In the genomic region with DNA sequence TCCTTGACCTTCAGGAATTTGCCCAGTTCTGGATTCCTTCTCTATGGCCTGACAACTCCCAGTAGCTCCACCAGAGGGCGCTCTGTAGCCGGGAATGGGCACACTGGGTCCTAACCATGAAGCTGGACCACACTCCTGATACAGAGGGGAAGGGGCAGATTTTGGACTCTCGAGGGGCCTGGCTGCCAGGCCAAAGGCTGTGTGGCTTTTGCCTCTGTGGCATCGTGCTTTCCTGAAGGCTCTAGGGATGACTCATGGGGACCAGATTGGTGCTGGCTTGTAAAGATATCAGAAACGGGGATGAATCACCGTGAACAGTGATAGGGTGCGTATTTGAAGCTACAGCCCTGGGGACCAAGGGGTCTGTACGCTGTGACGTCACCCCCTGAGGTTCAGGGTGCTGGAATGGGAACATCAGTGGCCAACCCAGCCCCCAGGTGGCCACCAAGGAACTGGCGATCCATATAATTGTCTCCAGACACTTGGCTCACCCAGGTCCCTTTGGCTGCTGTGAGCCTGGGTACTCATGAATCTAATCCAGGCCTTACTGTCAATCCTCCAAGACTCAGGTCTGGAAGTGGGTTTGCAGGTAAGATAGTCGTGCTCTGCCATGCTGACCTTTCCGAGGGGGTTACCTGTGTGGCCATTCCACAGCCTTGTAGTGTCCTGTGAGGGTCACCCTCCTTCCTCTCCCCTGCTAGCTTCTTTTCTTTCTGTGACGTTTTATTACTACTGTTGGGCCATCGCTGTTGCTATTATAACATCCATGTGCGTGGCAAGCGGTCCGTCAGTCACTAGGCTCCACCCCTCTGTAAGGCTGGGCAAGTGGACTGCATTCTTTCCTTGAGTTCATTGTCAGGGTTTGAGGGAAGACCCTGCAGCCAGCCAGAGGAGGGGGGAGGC, we compare ENCODE assay signal across 9 mouse cellular contexts. TPM values are rescaled to one million over a fixed set of nuclear protein-coding genes. Genes with fewer than 3 reads are reported as not detected.
DNase-seq lines count a peak whose midpoint lies in the region; ATAC-seq and TF ChIP-seq lines count a peak whose summit lies in the region.
"Had no signal": no experiment of that assay in that cellular context is flagged by ENCODE, and none has a peak within 500 bp of the region (broad histone marks: within the 10 kb centered on the region; RNA-seq: fewer than 3 reads in every experiment).

No protein-coding gene starts in this region.

- peak; percentile 94 for TF ChIP-seq CTCF in lung, adult 2 months (IDR thresholded peaks at IDR 0.05; ENCODE audit: insufficient read depth, low read length)

- no peak overlapping the region for H3K4me2 ChIP-seq in intestine, embryonic 16.5 days (ENCODE audit: low read depth, low read length)
- H3K4me2 ChIP-seq: embryonic facial prominence, embryonic 12.5 days had no signal

- no peaks in the 10 kb centered on the region for H3K27me3 ChIP-seq in intestine, embryonic 16.5 days (replicated peaks; ENCODE audit: control insufficient read depth, insufficient read depth, low read length)
- H3K27me3 ChIP-seq: embryonic facial prominence, embryonic 12.5 days had no signal

- H3K9me3 ChIP-seq in intestine, embryonic 16.5 days (ENCODE audit: control insufficient read depth, low read length) = no peaks in the 10 kb centered on the region
- H3K9me3 ChIP-seq: embryonic facial prominence, embryonic 12.5 days had no signal

- no peak for TF ChIP-seq POLR2A in lung, adult 2 months (IDR thresholded peaks at IDR 0.05; ENCODE audit: borderline replicate concordance, extremely low read depth, low read depth, low read length)

- peaks cover 17% of the 10 kb centered on the region for H3K4me1 ChIP-seq in intestine, embryonic 16.5 days (ENCODE audit: control insufficient read depth, insufficient read depth, low read length)
- H3K4me1 ChIP-seq in lung, adult 2 months (ENCODE audit: control insufficient read depth, insufficient read depth, low read length) = peaks cover 17% of the 10 kb centered on the region

- peak; percentile 28 for ATAC-seq in intestine, embryonic 16.5 days
- peak; percentile 24; the same call in 1 of the 2 replicates for ATAC-seq in neutrophil, adult 5-6 weeks (ENCODE audit: extremely low read depth, insufficient number of reproducible peaks, low FRiP score, poor library complexity, severe bottlenecking)

- H3K27ac ChIP-seq in intestine, embryonic 16.5 days (ENCODE audit: low read length) = peak overlapping the region; percentile 45
- H3K27ac ChIP-seq: embryonic facial prominence, embryonic 12.5 days had no signal

- DNase-seq in 416B (ENCODE audit: low read depth) (peak; percentile 91), ZHBTc4 (ENCODE audit: low read depth, low spot score) (peak; percentile 70)
- DNase-seq in cerebellum, postnatal 4 days (ENCODE audit: low spot score in 2 of 2) = peak; percentile 64 to 86
- DNase-seq in gastrocnemius, postnatal 25 days = peak; percentile 70
- peak; percentile 84 for DNase-seq in lung, adult 2 months
- peak; percentile 61 for DNase-seq in thymus, postnatal 14 days

- no peaks in the 10 kb centered on the region for H3K36me3 ChIP-seq in intestine, embryonic 16.5 days (ENCODE audit: control insufficient read depth, insufficient read depth, low read length)
- H3K36me3 ChIP-seq: embryonic facial prominence, embryonic 12.5 days had no signal

- peak overlapping the region; percentile 29; the same call in 1 of the 2 replicates for H3K9ac ChIP-seq in intestine, embryonic 16.5 days (ENCODE audit: low read depth, low read length)
- H3K9ac ChIP-seq: embryonic facial prominence, embryonic 12.5 days had no signal

- 42% methylated on average over 17 of the region's 17 CpGs for WGBS in intestine, embryonic 16.5 days
- 29% methylated on average over 17 of the region's 17 CpGs for WGBS in lung, adult 2 months

- H3K4me3 ChIP-seq in intestine, embryonic 16.5 days (ENCODE audit: low read length) = no peak overlapping the region
- H3K4me3 ChIP-seq in lung, adult 2 months (replicated peaks; ENCODE audit: extremely low read depth, low read depth, low read length) = no peak overlapping the region
- H3K4me3 ChIP-seq: embryonic facial prominence, embryonic 12.5 days had no signal

RNA-seq across cellular contexts. Expression of gene Wnt7b, which starts 17.0 kb away (rescaled TPM):
- total RNA-seq in gastrocnemius, postnatal 25 days (2021) = not detected
- 0.66 and 0.71 TPM in 2 replicates for polyA plus RNA-seq in intestine, embryonic 16.5 days (2015; fragmentation: Nextera tagmentation; extraction: Ambion mirVana)
- 7.0 and 13.2 TPM in 2 replicates for polyA plus RNA-seq in lung, adult 2 months (2012; rRNA removed)
- total RNA-seq in neutrophil, adult 5-6 weeks (2017) = not detected in 2 replicates
